Mouse (Mus musculus): ENCODE results near the gene Lrmda.
A peak's percentile ranks its signal among the peaks of the same experiment; 100 is the strongest.

The Lrmda gene

DNA sequence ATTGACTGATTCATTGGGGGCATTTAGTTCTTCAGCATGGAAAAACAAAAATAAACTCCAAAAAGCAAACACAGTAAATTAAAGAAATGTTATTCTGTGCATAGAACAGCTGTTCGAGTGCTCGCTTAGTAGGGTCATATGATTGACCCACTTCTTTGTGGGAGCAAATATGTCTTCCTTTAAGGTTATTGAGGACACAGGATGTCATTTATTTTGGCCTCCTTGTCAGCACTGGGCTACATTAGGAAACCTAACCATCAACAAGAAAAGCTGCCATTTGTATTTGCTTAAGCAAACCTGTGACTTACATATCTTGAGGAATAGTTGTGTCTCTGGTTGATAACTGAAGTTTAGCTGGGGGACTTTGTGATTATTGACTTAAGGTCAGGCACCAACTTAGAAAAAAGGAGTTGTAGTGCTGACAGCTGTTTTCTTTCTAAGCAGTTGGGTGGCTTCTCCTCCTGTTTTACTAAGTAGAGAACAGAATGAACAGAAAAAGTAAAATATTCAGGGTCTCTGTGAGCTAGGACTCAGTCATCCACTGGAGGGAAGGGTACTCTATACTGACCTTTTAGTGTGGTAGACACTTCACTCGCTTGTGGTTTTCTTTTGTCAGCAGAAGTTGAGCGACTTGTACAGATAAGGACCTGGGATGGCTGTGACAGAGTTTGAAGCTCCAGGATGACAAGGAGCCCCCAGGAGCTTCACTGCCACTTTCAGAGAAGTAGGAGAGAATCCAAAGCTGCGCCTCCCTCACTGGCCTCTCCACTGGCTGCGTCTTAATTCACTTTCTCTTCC lies 696.3 kb downstream of the Lrmda start:
- no peak for ATAC-seq (ENCODE audit: low TSS enrichment)

GRCm38 (mm10) chr14:22719968-22720367 lies 700.5 kb downstream of the Lrmda start:
- no peak for ATAC-seq (ENCODE audit: low TSS enrichment)

- ATAC-seq (ENCODE audit: low TSS enrichment) = no peak
Observed at GRCm38 (mm10) chr14:22721845-22722244, 702.3 kb downstream of the Lrmda start.

- no peak for ATAC-seq (ENCODE audit: low TSS enrichment)
Observed at GRCm38 (mm10) chr14:22727548-22727947, 708.0 kb downstream of the Lrmda start.

- ATAC-seq (ENCODE audit: low TSS enrichment) = peak; percentile 72
Observed at GRCm38 (mm10) chr14:22728611-22729223, 709.2 kb downstream of the Lrmda start.

- no peak for ATAC-seq (ENCODE audit: low TSS enrichment)
Observed at GRCm38 (mm10) chr14:22738603-22739002, 719.1 kb downstream of the Lrmda start.

DNA sequence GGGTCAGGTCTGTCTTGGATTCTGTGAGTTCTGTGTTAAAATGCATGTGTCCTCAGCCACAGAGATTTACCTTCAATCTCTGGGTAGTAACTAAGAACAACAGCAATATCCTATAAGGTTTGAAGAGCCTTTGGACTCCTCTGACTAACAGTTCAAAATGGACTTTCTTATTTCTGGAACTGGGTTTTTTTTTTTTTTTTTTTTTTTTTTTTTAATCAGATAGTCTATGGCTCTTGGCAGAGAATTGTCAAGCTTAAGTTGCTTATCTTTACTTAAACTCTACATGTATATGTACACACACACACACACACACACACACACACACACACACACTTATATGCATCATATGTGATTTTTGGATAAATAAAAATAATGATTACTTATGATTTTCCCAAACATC lies 723.0 kb downstream of the Lrmda start:
- no peak for ATAC-seq (ENCODE audit: low TSS enrichment)

GRCm38 (mm10) chr14:22743264-22743663 lies 723.8 kb downstream of the Lrmda start:
- ATAC-seq (ENCODE audit: low TSS enrichment) = no peak

DNA sequence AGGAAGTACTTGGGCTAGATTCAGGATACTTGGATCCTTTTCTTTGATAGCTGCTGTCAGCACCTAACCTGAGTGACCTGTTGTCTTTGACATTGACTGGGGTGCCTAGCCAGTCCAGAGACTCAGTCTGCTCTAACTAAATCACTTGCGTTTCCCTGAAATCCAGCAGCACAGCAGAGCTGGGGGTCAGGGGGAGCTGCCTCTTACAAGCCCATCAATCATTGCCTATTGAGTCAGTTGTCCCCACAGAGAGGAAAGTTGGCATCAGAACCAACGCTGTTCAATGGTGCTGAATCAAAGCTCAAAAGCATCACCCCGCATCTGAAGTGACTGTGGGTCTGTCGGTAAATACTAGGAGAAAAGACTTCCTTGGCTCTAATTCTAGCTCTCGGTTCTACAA lies 725.2 kb downstream of the Lrmda start:
- ATAC-seq (ENCODE audit: low TSS enrichment) = no peak

- no peak for ATAC-seq (ENCODE audit: low TSS enrichment)
Observed at GRCm38 (mm10) chr14:22745263-22745881, 725.9 kb downstream of the Lrmda start.

GRCm38 (mm10) chr14:22745882-22746480 lies 726.5 kb downstream of the Lrmda start:
- ATAC-seq (ENCODE audit: low TSS enrichment) = no peak

DNA sequence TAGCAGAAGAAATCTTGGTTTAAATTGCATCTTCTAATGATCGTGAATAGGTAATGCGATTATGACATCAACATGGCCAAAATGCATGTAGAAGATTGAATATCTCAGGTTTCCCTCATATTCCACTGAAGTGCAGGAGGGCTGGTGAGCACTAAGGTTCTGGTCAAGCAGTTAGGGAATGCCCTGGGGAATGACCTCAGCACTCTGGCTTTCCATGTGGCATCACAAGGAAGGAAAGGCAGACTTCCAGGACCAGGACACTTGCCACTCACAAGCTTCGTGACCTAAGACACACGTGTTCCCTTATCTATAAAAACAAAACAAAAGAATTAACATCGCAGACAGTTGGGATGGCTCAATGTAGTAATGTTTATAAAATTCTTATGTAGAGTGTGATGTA lies 728.3 kb downstream of the Lrmda start:
- ATAC-seq (ENCODE audit: low TSS enrichment) = no peak

DNA sequence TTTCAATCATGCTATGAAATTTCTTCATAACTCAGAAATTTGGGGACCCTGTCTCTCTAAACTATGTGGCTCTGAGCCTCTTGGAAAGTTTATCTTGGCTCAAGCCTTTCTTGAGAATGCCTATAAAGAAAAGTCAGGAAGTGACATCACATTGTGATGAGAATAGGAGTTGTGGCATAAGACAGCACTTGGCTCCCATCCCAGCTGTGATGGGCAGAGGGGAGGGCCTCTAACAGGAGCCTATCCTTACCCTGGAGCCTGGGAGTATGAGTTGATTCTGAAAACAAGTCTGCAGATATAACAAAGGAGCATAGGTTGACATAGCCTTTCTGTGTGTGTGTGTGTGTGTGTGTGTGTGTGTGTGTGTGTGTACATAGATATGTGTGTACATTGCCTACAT lies 730.9 kb downstream of the Lrmda start:
- ATAC-seq (ENCODE audit: low TSS enrichment) = no peak

DNA sequence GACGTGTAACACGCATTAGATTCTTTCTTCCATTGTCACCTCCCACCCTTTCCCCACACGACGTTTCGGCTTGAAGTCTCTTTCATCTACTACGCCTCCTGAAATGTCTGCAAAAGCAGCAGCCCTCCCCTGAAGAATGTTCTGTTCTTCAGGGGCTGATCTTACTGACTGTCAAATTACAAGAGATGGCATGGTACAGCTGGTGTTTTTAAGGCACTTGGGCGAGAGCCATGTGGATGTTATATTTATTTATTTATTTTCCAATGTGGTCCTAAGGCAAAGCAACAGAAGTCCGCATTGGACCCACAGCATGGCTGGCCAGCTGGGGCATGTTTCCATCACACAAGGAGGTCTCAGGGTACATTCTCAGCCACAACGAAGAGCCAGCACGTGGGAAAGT lies 731.8 kb downstream of the Lrmda start:
- ATAC-seq (ENCODE audit: low TSS enrichment) = peak; percentile 83

DNA sequence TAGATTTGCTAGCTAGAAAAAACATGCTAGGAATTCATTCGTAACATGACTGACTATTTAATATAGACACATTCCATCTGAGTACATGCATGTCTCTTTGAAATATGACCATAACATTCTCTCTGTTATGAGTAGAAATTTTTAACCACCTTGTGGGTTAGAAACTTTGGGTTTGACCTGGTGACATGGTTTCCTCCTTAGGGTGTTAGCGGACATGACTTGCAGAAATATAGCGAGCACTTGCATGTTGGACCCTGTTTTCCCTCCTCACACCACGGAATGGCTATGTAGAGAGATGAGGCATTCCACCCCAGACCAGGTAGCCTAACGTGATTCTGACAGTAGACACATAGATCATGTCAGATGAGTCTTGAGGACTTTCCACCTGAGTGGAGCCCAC lies 735.1 kb downstream of the Lrmda start:
- no peak for ATAC-seq (ENCODE audit: low TSS enrichment)

DNA sequence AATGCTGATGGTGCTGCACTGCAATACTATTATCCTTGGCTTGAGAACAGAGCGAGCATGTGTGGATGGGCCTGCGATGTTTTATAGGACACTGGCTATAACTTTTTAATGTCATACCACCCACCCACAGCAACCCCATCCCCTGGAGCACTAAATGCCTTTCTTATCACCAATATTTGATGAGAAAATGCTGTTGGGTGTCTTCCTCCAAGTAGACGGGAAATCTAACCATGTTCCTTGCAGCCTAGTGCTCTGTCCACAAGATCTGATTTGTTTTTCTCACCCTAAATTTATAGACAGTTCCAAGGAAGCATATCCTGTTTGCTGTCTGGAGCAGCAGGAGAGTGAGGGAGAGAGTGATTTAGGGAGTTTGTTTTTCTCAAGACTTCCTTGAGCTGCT lies 738.0 kb downstream of the Lrmda start:
- no peak for ATAC-seq (ENCODE audit: low TSS enrichment)

DNA sequence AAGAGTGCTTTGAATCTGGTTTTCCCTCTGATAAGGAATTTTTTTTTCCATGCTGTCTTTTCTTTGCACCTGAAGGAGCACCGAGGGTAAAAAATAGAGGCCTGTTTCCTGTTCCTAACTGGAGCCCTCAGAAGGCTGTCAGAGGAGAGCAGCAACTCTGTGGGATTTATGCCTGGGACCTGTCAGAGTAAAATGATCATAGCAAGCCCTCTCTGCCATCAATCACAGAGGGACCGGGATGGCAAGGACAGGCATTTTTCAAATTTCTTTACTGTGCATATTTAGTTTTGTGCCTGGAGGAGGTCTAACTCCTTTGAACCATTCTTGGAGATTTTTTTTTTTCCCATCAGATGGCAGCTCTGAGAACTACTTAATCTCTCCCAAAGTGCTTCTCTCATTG lies 739.7 kb downstream of the Lrmda start:
- ATAC-seq (ENCODE audit: low TSS enrichment) = no peak

DNA sequence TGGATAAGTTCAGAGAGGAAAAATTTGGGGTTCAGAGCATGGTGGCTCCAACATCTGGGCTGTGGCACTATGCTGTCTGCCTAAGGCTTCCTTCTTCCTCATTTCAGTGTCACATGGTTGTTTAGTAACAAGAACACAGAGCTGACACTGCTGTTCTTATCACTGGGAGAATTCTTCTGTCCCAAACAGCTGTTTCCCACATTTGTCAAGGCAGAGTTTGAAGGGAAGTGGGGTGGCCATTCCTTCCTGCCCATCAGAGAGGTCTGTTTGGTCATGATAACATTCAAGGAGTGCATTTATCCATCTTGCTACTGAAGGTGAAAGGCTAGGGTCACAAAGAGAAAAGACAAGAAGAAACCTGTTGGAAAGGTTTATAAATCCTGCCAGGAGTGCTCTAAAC lies 740.2 kb downstream of the Lrmda start:
- no peak for ATAC-seq (ENCODE audit: low TSS enrichment)

DNA sequence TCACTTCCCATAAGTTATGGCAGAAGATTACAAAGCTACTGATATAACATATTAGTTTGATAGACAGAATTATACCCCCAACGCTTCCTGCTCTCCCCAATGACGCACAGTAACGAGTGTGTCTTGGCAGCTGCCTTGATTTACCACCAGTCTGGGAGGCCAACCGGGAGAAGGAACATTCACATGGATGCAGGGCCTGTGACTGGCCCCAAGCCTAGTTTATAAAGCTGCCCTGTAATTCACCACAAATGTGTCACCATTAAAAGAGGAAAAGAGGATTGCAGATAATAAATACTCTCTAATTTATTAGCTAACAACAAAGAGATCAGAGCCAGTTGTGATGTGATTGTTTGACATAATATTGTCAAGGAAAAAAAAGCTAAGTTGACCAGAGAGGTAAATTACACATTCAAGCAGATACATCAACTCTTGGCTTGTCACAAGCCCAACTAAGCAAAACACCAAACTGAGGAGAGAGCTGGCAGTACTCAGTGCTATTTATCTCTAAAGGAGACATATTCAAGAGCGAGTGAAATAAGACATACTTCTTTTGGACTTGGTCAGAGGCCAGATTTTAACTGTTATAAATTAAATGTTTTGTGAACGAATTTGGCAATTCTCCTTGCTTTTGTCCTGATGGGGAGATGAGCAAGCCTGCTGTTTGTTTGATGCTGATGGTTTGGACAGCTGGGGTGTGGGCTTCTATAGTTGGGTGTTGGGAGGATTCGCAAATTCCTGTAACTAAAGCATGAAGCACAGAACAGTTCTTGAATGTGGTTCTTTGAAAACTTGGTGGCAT lies 740.9 kb downstream of the Lrmda start:
- ATAC-seq (ENCODE audit: low TSS enrichment) = 0 out of 2 replicates have a peak, but pooled peaks have one; percentile 50

GRCm38 (mm10) chr14:22781709-22782108 lies 762.2 kb downstream of the Lrmda start:
- no peak for ATAC-seq (ENCODE audit: low TSS enrichment)

GRCm38 (mm10) chr14:22782365-22782764 lies 762.9 kb downstream of the Lrmda start:
- no peak for ATAC-seq (ENCODE audit: low TSS enrichment)

Measured in frontal cortex, adult (tissue).